Mouse (Mus musculus): Measurements from ENCODE around the gene Rex2. TPM values are rescaled to one million over a fixed set of nuclear protein-coding genes. Genes with fewer than 3 reads are reported as not detected.
"Not testable (repeated sequence)": the region's sequence is repeated elsewhere in the genome, so short reads cannot be mapped to it uniquely, and the experiment has no call there.

Rex2 gene
- polyA plus RNA-seq, 1 experiment from 2014 or later = not detected

- peak; percentile 2 for DNase-seq (ENCODE audit: low spot score)
- H3K36me3 ChIP-seq (ENCODE audit: insufficient read depth, low read length); H3K27ac ChIP-seq (ENCODE audit: low read length); H3K9ac ChIP-seq (replicated peaks; ENCODE audit: low read depth); H3K9me3 ChIP-seq (ENCODE audit: low read length); ATAC-seq; H3K4me1 ChIP-seq (ENCODE audit: insufficient read depth, low read depth, low read length); H3K27me3 ChIP-seq (replicated peaks; ENCODE audit: insufficient read depth, low read length): not testable (repeated sequence)
- Histone ChIP-seq H3K4me3 (ENCODE audit: low read depth, low read length) (peak overlapping the region; percentile 24; the same call in 1 of the 2 replicates), H3K4me2 (replicated peaks; ENCODE audit: low read depth, low read length) (peak overlapping the region; percentile 46)
- 5% methylated on average over 68 of the region's 109 CpGs for WGBS
Measured at GRCm38 (mm10) chr4:147101666-147102626, 80.3 kb downstream of the Rex2 start.

GRCm38 (mm10) chr4:147103814-147104213, 82.2 kb downstream of the Rex2 start:
- not testable (repeated sequence) for H3K27ac ChIP-seq (ENCODE audit: low read length); H3K27me3 ChIP-seq (replicated peaks; ENCODE audit: insufficient read depth, low read length); H3K4me1 ChIP-seq (ENCODE audit: insufficient read depth, low read depth, low read length); H3K9me3 ChIP-seq (ENCODE audit: low read length); ATAC-seq; H3K4me3 ChIP-seq (ENCODE audit: low read depth, low read length); H3K36me3 ChIP-seq (ENCODE audit: insufficient read depth, low read length); H3K9ac ChIP-seq (replicated peaks; ENCODE audit: low read depth); H3K4me2 ChIP-seq (replicated peaks; ENCODE audit: low read depth, low read length)
- DNase-seq (ENCODE audit: low spot score) = peak; percentile 2
- WGBS = 43% methylated on average over 4 of the region's 4 CpGs

Other genes with a start within 250 kb of the Rex2 start
- gene Gm21411, start 112.3 kb upstream of the Rex2 start, polyA plus RNA-seq (2015; fragmentation: Nextera tagmentation; extraction: Ambion mirVana) = not detected in 2 replicates
- not detected in 2 replicates for gene Zfp989, start 49.9 kb upstream of the Rex2 start, polyA plus RNA-seq (2015; fragmentation: Nextera tagmentation; extraction: Ambion mirVana)
- 1.9 and 2.1 TPM in 2 replicates for gene Zfp991, start 110.2 kb downstream of the Rex2 start, polyA plus RNA-seq (2015; fragmentation: Nextera tagmentation; extraction: Ambion mirVana)

Data from lung, postnatal 0 days (tissue).